Mouse (Mus musculus): Measurements from ENCODE around the gene Adh7.

Adh7 gene

GRCm38 (mm10) chr3:138217631-138218264, at the start of gene Adh7:
TSS of gene Adh7 (plus strand) at chr3:138217760.
- DNase-seq (ENCODE audit: inconsistent age in 2 of 2, low spot score in 1 of 2), result no peak

GRCm38 (mm10) chr3:138173291-138173690, 44.3 kb upstream of the Adh7 start:
- no peak for DNase-seq (ENCODE audit: inconsistent age in 2 of 2, low spot score in 1 of 2)

- no peak for DNase-seq (ENCODE audit: inconsistent age in 2 of 2, low spot score in 1 of 2)
Measured at GRCm38 (mm10) chr3:138175551-138175950, 42.0 kb upstream of the Adh7 start.

GRCm38 (mm10) chr3:138182019-138182418, 35.5 kb upstream of the Adh7 start:
- DNase-seq (ENCODE audit: inconsistent age in 2 of 2, low spot score in 1 of 2), result no peak

- no peak for DNase-seq (ENCODE audit: inconsistent age in 2 of 2, low spot score in 1 of 2)
Measured at GRCm38 (mm10) chr3:138183371-138183770, 34.2 kb upstream of the Adh7 start.

GRCm38 (mm10) chr3:138185290-138185689, 32.3 kb upstream of the Adh7 start:
- DNase-seq (ENCODE audit: inconsistent age in 2 of 2, low spot score in 1 of 2), result no peak

GRCm38 (mm10) chr3:138185995-138186930, 31.3 kb upstream of the Adh7 start:
- DNase-seq (ENCODE audit: inconsistent age in 2 of 2, low spot score in 1 of 2), result no peak

- peak; percentile 84 for DNase-seq (ENCODE audit: inconsistent age in 2 of 2, low spot score in 1 of 2)
Measured at GRCm38 (mm10) chr3:138192260-138192659, 25.3 kb upstream of the Adh7 start.

- no peak for DNase-seq (ENCODE audit: inconsistent age in 2 of 2, low spot score in 1 of 2)
Measured at GRCm38 (mm10) chr3:138193683-138194302, 23.8 kb upstream of the Adh7 start, which contains the start of gene 4930579F01Rik. TSS of gene 4930579F01Rik (minus strand) at chr3:138193825.

GRCm38 (mm10) chr3:138197093-138197492, 20.5 kb upstream of the Adh7 start:
- DNase-seq (ENCODE audit: inconsistent age in 2 of 2, low spot score in 1 of 2), result no peak

- peak in 1 of 2 experiments; percentile 47 for DNase-seq (ENCODE audit: inconsistent age in 2 of 2, low spot score in 1 of 2)
Measured at GRCm38 (mm10) chr3:138197556-138197955, 20.0 kb upstream of the Adh7 start.

- peak; percentile 87 to 97 for DNase-seq (ENCODE audit: inconsistent age in 2 of 2, low spot score in 1 of 2)
Measured at GRCm38 (mm10) chr3:138197973-138198721, 19.4 kb upstream of the Adh7 start.

GRCm38 (mm10) chr3:138198722-138199068, 18.9 kb upstream of the Adh7 start:
- DNase-seq (ENCODE audit: inconsistent age in 2 of 2, low spot score in 1 of 2), result no peak

- no peak for DNase-seq (ENCODE audit: inconsistent age in 2 of 2, low spot score in 1 of 2)
Measured at GRCm38 (mm10) chr3:138208821-138209220, 8.7 kb upstream of the Adh7 start.

- peak; percentile 83 to 93 for DNase-seq (ENCODE audit: inconsistent age in 2 of 2, low spot score in 1 of 2)
Measured at GRCm38 (mm10) chr3:138210432-138211075, 7.0 kb upstream of the Adh7 start.

GRCm38 (mm10) chr3:138212431-138212951, 5.1 kb upstream of the Adh7 start:
- DNase-seq (ENCODE audit: inconsistent age in 2 of 2, low spot score in 1 of 2), result peak in 1 of 2 experiments; percentile 72

- DNase-seq (ENCODE audit: inconsistent age in 2 of 2, low spot score in 1 of 2), result peak; percentile 71 to 85
Measured at GRCm38 (mm10) chr3:138215395-138215989, 2.1 kb upstream of the Adh7 start.

GRCm38 (mm10) chr3:138216091-138216490, 1.5 kb upstream of the Adh7 start:
- no peak for DNase-seq (ENCODE audit: inconsistent age in 2 of 2, low spot score in 1 of 2)

- DNase-seq (ENCODE audit: inconsistent age in 2 of 2, low spot score in 1 of 2), result no peak
Measured at GRCm38 (mm10) chr3:138221116-138221515, 3.6 kb downstream of the Adh7 start.

GRCm38 (mm10) chr3:138222511-138222910, 5.0 kb downstream of the Adh7 start:
- no peak for DNase-seq (ENCODE audit: inconsistent age in 2 of 2, low spot score in 1 of 2)

All from adrenal gland, adult (tissue).